In genomic region chr6:30162091-30162490, GRCm38 (mm10) we compare ENCODE assay signal across 14 mouse cellular contexts.
DNase-seq lines count a peak whose midpoint lies in the region; ATAC-seq and TF ChIP-seq lines count a peak whose summit lies in the region.
"Had no signal": no experiment of that assay in that cellular context is flagged by ENCODE, and none has a peak within 500 bp of the region (broad histone marks: within the 10 kb centered on the region; RNA-seq: fewer than 3 reads in every experiment).

No protein-coding gene starts in this region.

- H3K4me3 ChIP-seq in heart, embryonic 10.5 days: no peak overlapping the region; the same call in 1 of the 2 replicates
- H3K4me3 ChIP-seq in midbrain, embryonic 12.5 days: no peak overlapping the region
- H3K4me3 ChIP-seq in midbrain, embryonic 16.5 days (ENCODE audit: low read depth, low read length): no peak overlapping the region
- no peak overlapping the region for H3K4me3 ChIP-seq in bone marrow macrophage, adult 2 months (ENCODE audit: insufficient read depth, low read length)
- H3K4me3 ChIP-seq in left cerebral cortex, adult 2 months: no peak overlapping the region
- H3K4me3 ChIP-seq: limb, embryonic 13.5 days; midbrain, embryonic 10.5 days; neural tube, embryonic 12.5 days had no signal

- no peak for ATAC-seq in midbrain, embryonic 12.5 days (ENCODE audit: low FRiP score, low read depth)
- no peak for ATAC-seq in midbrain, embryonic 16.5 days
- ATAC-seq: forebrain, embryonic 14.5 days; inflammation-experienced regulatory T-cells, adult 6 months had no signal

- DNase-seq in heart, embryonic 10.5 days (ENCODE audit: low spot score): no peak
- DNase-seq in heart, adult 8-10 months (ENCODE audit: low spot score): no peak
- DNase-seq in kidney, postnatal 36 days: no peak
- no peak for DNase-seq in left cerebral cortex, adult 2 months (ENCODE audit: extremely low spot score in 1 of 2, low spot score in 2 of 2)
- DNase-seq: kidney, postnatal 14 days; retina, postnatal 1 day had no signal

- no peaks in the 10 kb centered on the region for H3K36me3 ChIP-seq in heart, embryonic 10.5 days
- H3K36me3 ChIP-seq in midbrain, embryonic 12.5 days: no peaks in the 10 kb centered on the region
- H3K36me3 ChIP-seq in midbrain, embryonic 16.5 days (ENCODE audit: control insufficient read depth, insufficient read depth, low read length): no peaks in the 10 kb centered on the region
- H3K36me3 ChIP-seq: limb, embryonic 13.5 days; midbrain, embryonic 10.5 days; neural tube, embryonic 12.5 days had no signal

- peaks cover 20% of the 10 kb centered on the region; the same call in 1 of the 2 replicates for H3K27me3 ChIP-seq in heart, embryonic 10.5 days (ENCODE audit: insufficient read depth, poor library complexity, severe bottlenecking)
- peaks cover 24% of the 10 kb centered on the region for H3K27me3 ChIP-seq in midbrain, embryonic 12.5 days
- H3K27me3 ChIP-seq in midbrain, embryonic 16.5 days (ENCODE audit: control insufficient read depth, insufficient read depth, low read depth, low read length): no peaks in the 10 kb centered on the region
- H3K27me3 ChIP-seq: neural tube, embryonic 12.5 days had no signal

- H3K4me1 ChIP-seq in heart, embryonic 10.5 days: peaks cover 49% of the 10 kb centered on the region
- peaks cover 11% of the 10 kb centered on the region for H3K4me1 ChIP-seq in midbrain, embryonic 12.5 days
- 0 out of 2 replicates have a peak, but pooled peaks cover under 1% of the 10 kb centered on the region for H3K4me1 ChIP-seq in midbrain, embryonic 16.5 days (ENCODE audit: control insufficient read depth, insufficient read depth, low read length)
- H3K4me1 ChIP-seq in bone marrow macrophage, adult 2 months (ENCODE audit: control insufficient read depth, insufficient read depth, low read length): peaks cover 46% of the 10 kb centered on the region

- peak overlapping the region; percentile 15; the same call in 1 of the 2 replicates for H3K9ac ChIP-seq in midbrain, embryonic 12.5 days (replicated peaks)
- no peak overlapping the region for H3K9ac ChIP-seq in midbrain, embryonic 16.5 days (ENCODE audit: low read depth, low read length)
- H3K9ac ChIP-seq: limb, embryonic 13.5 days; neural tube, embryonic 12.5 days had no signal

- no peaks in the 10 kb centered on the region for H3K9me3 ChIP-seq in heart, embryonic 10.5 days
- no peaks in the 10 kb centered on the region for H3K9me3 ChIP-seq in midbrain, embryonic 12.5 days
- H3K9me3 ChIP-seq in midbrain, embryonic 16.5 days (replicated peaks; ENCODE audit: control insufficient read depth, low read length, poor library complexity, severe bottlenecking): no peaks in the 10 kb centered on the region
- H3K9me3 ChIP-seq: limb, embryonic 13.5 days; midbrain, embryonic 10.5 days; neural tube, embryonic 12.5 days had no signal

- H3K27ac ChIP-seq in heart, embryonic 10.5 days: peak overlapping the region; percentile 84
- H3K27ac ChIP-seq in midbrain, embryonic 12.5 days (replicated peaks): no peak overlapping the region
- H3K27ac ChIP-seq in midbrain, embryonic 16.5 days (ENCODE audit: low read length): no peak overlapping the region
- H3K27ac ChIP-seq in bone marrow macrophage, adult 2 months (ENCODE audit: insufficient read depth, low read depth, low read length): peak overlapping the region; percentile 67
- no peak overlapping the region for H3K27ac ChIP-seq in left cerebral cortex, adult 2 months
- H3K27ac ChIP-seq: limb, embryonic 13.5 days; midbrain, embryonic 10.5 days; neural tube, embryonic 12.5 days had no signal

- no peak overlapping the region for H3K4me2 ChIP-seq in midbrain, embryonic 12.5 days (replicated peaks)
- H3K4me2 ChIP-seq in midbrain, embryonic 16.5 days (ENCODE audit: low read length): no peak overlapping the region
- H3K4me2 ChIP-seq: limb, embryonic 13.5 days; neural tube, embryonic 12.5 days had no signal

- TF ChIP-seq CTCF in bone marrow macrophage, adult 2 months (IDR thresholded peaks at IDR 0.05; ENCODE audit: low read depth, low read length): no peak
- no peak for TF ChIP-seq CTCF in left cerebral cortex, adult 2 months (IDR thresholded peaks at IDR 0.05)

- TF ChIP-seq POLR2A in bone marrow macrophage, adult 2 months (IDR thresholded peaks at IDR 0.05; ENCODE audit: borderline replicate concordance, low read depth, low read length): no peak

- intact Hi-C loops in left cerebral cortex, adult 2 months (cut with DNase I): no loop called here

- WGBS in heart, embryonic 10.5 days: 28% methylated on average over 7 of the region's 7 CpGs
- WGBS in midbrain, embryonic 12.5 days: 50% methylated on average over 7 of the region's 7 CpGs
- 53% methylated on average over 7 of the region's 7 CpGs for WGBS in midbrain, embryonic 16.5 days

Comparison
In these comparisons a context has a peak if more than half of its experiments do, and no peak if none do; other contexts are left out.
1. H3K27ac ChIP-seq: peak in heart, embryonic 10.5 days (single experiment) and bone marrow macrophage, adult 2 months (single experiment); none in midbrain, embryonic 12.5 days (single experiment), midbrain, embryonic 16.5 days (single experiment) and left cerebral cortex, adult 2 months (single experiment).